Mouse (Mus musculus) hindbrain, embryonic 12.5 days (tissue): ENCODE measurements around the gene Ndufb6. TPM values are rescaled to one million over a fixed set of nuclear protein-coding genes. Genes with fewer than 3 reads are reported as not detected.
A peak's percentile ranks its signal among the peaks of the same experiment; 100 is the strongest.
"Not testable (repeated sequence)": the region's sequence is repeated elsewhere in the genome, so short reads cannot be mapped to it uniquely, and the experiment has no call there.

Source experiments
- ATAC-seq: fragments of 200-750 bp; cut with Nextera tagmentation; 2 replicates; pipeline ENCODE4 v1.8.0; 2017; ENCODE audit warnings: moderate TSS enrichment; ENCODE audit not compliant: low FRiP score
- H3K27ac ChIP-seq: fragments of 300-500 bp; sonication (generic); 2 replicates; pipeline ENCODE4 v1.5.1; 2016; ENCODE audit warnings: mild to moderate bottlenecking
- H3K27me3 ChIP-seq: fragments of 300-500 bp; sonication (generic); 2 replicates; pipeline ENCODE4 v1.6.1; 2016; ENCODE audit warnings: mild to moderate bottlenecking
- H3K36me3 ChIP-seq: fragments of 300-500 bp; sonication (generic); 2 replicates; pipeline ENCODE4 v1.6.1; 2016; ENCODE audit warnings: mild to moderate bottlenecking
- H3K4me1 ChIP-seq: fragments of 300-500 bp; sonication (generic); 2 replicates; pipeline ENCODE4 v1.6.1; 2016
- H3K4me2 ChIP-seq: fragments of 300-500 bp; sonication (generic); replicated peaks from 2 replicates; pipeline ENCODE4 v1.6.1; 2016; ENCODE audit warnings: mild to moderate bottlenecking
- H3K4me3 ChIP-seq: fragments of 300-500 bp; sonication (generic); 2 replicates; pipeline ENCODE4 v1.5.1; 2016; ENCODE audit warnings: mild to moderate bottlenecking
- H3K9ac ChIP-seq: fragments of 300-500 bp; sonication (generic); 2 replicates; pipeline ENCODE4 v1.6.1; 2016; ENCODE audit warnings: mild to moderate bottlenecking, moderate library complexity
- H3K9me3 ChIP-seq: fragments of 300-500 bp; sonication (generic); replicated peaks from 2 replicates; pipeline ENCODE4 v1.6.1; 2016; ENCODE audit warnings: mild to moderate bottlenecking
- WGBS: fragments of 180-500 bp; shearing (Covaris S2); methylation state at CpG from one replicate; pipeline ENCODE4 v1.1.7; 2016; 5-methylcytosine and 5-hydroxymethylcytosine counted together
- polyA plus RNA-seq: library from polyadenylated mRNA; unstranded; fragments of >200 nt; fragmentation: Nextera tagmentation; extraction: Ambion mirVana; gene quantifications from 2 replicates; pipeline ENCODE4 v1.2.1, GENCODE M21; 2016

Ndufb6 gene
- polyA plus RNA-seq, result 235 and 265 TPM in 2 replicates

- ATAC-seq, result peak; percentile 97
- Histone ChIP-seq H3K9me3 (no peaks in the 10 kb centered on the region), H3K36me3 (peaks cover 18% of the 10 kb centered on the region; the same call in 1 of the 2 replicates), H3K4me3 (peak within 1 kb of the TSS; percentile 93), H3K4me1 (peaks cover 14% of the 10 kb centered on the region), H3K27me3 (no peaks in the 10 kb centered on the region), H3K27ac (peak within 1 kb of the TSS; percentile 62; the same call in 1 of the 2 replicates), H3K4me2 (peak within 1 kb of the TSS; percentile 98), H3K9ac (peak within 1 kb of the TSS; percentile 82)
- under 1% methylated on average over 36 of the region's 36 CpGs for WGBS
Observed at GRCm38 (mm10) chr4:40279276-40279900, at the start of gene Ndufb6. Gene Ndufb6, minus strand, starts transcription at chr4:40279421.

DNA sequence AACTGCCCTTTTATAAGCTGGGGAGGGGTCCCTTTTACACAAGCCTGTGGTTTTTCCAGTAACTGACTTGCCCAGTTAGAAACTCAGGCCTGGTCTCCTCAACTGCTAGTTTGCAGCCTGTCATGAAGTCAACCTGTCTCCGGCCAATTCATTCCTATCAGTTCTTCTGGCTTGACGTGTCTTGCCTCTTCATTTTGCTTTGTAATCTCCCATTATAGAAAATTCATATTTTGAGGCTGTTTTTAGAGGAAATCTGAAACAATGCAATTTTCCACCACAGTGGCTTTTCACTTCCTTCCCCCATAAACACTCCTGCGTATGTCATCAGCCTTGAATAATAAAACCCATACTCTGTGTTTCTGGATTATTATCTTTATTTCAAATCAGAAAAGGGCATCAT is 47.9 kb upstream of the Ndufb6 start:
- no peak overlapping the region for H3K9ac ChIP-seq
- WGBS, result 93% methylated on average over 3 of the region's 3 CpGs
- no peaks in the 10 kb centered on the region for H3K36me3 ChIP-seq
- H3K4me2 ChIP-seq, result no peak overlapping the region
- H3K27ac ChIP-seq, result no peak overlapping the region
- H3K4me3 ChIP-seq, result no peak overlapping the region
- H3K27me3 ChIP-seq, result no peaks in the 10 kb centered on the region
- no peak for ATAC-seq
- H3K9me3 ChIP-seq, result no peaks in the 10 kb centered on the region
- H3K4me1 ChIP-seq, result no peaks in the 10 kb centered on the region

DNA sequence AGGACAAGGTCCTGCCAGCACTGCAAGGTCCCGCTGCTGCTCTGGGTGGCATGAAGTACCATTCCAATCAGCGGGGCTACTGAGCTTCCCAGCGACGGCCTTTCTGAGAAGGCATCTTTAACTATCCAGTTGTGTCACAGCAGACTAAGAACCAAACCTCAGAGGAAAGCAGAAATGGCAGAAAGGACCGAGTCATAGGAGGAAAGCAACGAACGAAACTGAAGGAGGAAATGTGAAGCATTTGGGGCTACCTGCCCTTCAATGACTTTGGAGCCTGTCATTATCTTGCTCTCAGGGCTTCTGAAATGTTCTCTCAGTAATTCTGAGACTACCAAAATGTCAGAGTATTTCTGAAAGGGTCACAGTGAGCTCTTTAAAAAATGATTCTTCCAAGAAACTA is 45.4 kb upstream of the Ndufb6 start:
- H3K27me3 ChIP-seq, result no peaks in the 10 kb centered on the region
- no peaks in the 10 kb centered on the region for H3K9me3 ChIP-seq
- no peak overlapping the region for H3K4me3 ChIP-seq
- ATAC-seq, result no peak
- H3K36me3 ChIP-seq, result no peaks in the 10 kb centered on the region
- H3K4me2 ChIP-seq, result no peak overlapping the region
- H3K9ac ChIP-seq, result no peak overlapping the region
- WGBS, result 85% methylated on average over 7 of the region's 7 CpGs
- no peaks in the 10 kb centered on the region for H3K4me1 ChIP-seq
- no peak overlapping the region for H3K27ac ChIP-seq

GRCm38 (mm10) chr4:40317404-40317803 is 38.2 kb upstream of the Ndufb6 start:
- Histone ChIP-seq H3K27ac (no peak overlapping the region), H3K27me3 (no peaks in the 10 kb centered on the region), H3K9me3 (no peaks in the 10 kb centered on the region), H3K4me1 (no peaks in the 10 kb centered on the region), H3K9ac (no peak overlapping the region), H3K4me3 (no peak overlapping the region), H3K36me3 (no peaks in the 10 kb centered on the region), H3K4me2 (no peak overlapping the region)
- ATAC-seq, result no peak
- 81% methylated on average over 3 of the region's 3 CpGs for WGBS

GRCm38 (mm10) chr4:40313026-40313425 is 33.8 kb upstream of the Ndufb6 start:
- H3K27me3 ChIP-seq, result no peaks in the 10 kb centered on the region
- H3K4me3 ChIP-seq, result no peak overlapping the region
- ATAC-seq, result no peak
- no peaks in the 10 kb centered on the region for H3K4me1 ChIP-seq
- no peaks in the 10 kb centered on the region for H3K9me3 ChIP-seq
- no peaks in the 10 kb centered on the region for H3K36me3 ChIP-seq
- no peak overlapping the region for H3K27ac ChIP-seq
- no peak overlapping the region for H3K9ac ChIP-seq
- 88% methylated on average over 6 of the region's 6 CpGs for WGBS
- H3K4me2 ChIP-seq, result no peak overlapping the region

DNA sequence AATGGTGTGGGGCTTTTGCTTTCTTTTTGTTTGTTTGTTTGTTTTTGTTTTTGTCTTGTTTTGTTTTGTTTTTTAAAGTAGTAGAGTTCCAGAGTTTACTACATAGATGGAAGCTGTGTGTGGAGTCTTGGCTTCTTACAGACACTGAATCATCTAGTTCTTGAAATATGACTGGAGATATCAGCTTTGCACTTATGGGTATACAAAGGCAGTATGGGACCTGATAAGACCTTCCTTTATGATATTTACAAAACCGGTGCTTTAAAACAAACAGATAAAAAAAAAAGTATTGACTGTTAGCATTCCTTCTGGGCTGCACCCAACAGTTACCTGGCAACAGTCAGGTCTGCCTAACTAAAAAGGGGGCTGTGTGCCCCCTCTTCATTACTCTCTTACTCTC is 33.0 kb upstream of the Ndufb6 start:
- H3K36me3 ChIP-seq, result no peaks in the 10 kb centered on the region
- no peak for ATAC-seq
- no peak overlapping the region for H3K4me2 ChIP-seq
- no peak overlapping the region for H3K27ac ChIP-seq
- H3K9me3 ChIP-seq, result no peaks in the 10 kb centered on the region
- 95% methylated on average over 1 of the region's 1 CpGs for WGBS
- no peak overlapping the region for H3K4me3 ChIP-seq
- no peaks in the 10 kb centered on the region for H3K4me1 ChIP-seq
- no peak overlapping the region for H3K9ac ChIP-seq
- no peaks in the 10 kb centered on the region for H3K27me3 ChIP-seq

DNA sequence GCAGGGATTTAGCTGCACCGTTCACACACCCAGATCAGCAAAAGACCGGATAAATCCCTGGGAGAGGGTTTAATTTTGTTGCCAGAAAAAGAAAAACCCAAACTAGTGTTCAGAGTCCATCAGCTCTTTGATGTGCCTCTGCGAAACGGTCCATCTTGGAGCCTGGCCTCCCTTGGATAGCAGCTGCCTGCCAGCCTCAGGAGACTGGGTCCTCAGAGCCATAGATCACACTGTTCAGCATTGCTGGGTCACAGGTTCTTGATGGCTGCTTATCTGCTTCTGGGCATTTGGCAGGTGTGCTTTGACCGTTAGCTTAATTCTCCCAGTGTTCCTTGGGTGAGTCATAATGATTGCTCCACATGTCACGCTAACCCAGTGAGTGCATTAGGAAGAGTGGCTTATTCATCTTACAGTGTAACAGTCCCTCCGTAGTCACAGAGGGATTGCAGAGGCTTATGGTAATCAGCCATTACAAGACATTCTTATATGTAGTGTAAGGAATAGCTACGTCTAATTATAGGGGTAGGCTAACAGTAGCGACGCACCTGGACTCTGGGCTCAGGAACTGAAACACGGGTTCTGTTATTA is 31.7 kb upstream of the Ndufb6 start:
- WGBS, result 81% methylated on average over 11 of the region's 11 CpGs
- Histone ChIP-seq H3K9ac (no peak overlapping the region), H3K4me1 (no peaks in the 10 kb centered on the region), H3K9me3 (no peaks in the 10 kb centered on the region), H3K4me2 (no peak overlapping the region), H3K27me3 (no peaks in the 10 kb centered on the region), H3K36me3 (no peaks in the 10 kb centered on the region), H3K4me3 (no peak overlapping the region), H3K27ac (no peak overlapping the region)
- ATAC-seq, result no peak

DNA sequence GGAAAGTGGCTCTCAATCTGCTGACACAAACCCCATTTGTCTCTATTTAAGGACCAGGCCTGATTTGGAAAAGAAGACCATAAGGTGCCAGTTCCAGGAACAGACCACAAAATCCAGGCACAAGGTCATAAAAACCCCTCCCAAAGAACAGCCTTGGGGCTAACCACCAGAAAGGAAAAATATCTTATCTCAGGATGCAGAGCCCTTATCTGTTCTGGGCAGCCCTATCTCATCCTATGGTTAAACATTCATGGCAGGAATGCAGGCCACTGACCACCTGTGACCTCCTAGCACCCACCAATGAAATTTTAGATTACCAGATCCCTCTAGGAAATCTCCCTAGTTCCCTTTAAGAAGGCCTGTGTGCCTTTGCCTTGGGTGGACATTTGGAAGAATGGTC is 30.5 kb upstream of the Ndufb6 start:
- H3K4me2 ChIP-seq, result no peak overlapping the region
- no peaks in the 10 kb centered on the region for H3K36me3 ChIP-seq
- no peak for ATAC-seq
- H3K4me1 ChIP-seq, result no peaks in the 10 kb centered on the region
- H3K9ac ChIP-seq, result no peak overlapping the region
- no peak overlapping the region for H3K4me3 ChIP-seq
- H3K9me3 ChIP-seq, result no peaks in the 10 kb centered on the region
- H3K27ac ChIP-seq, result no peak overlapping the region
- H3K27me3 ChIP-seq, result no peaks in the 10 kb centered on the region

DNA sequence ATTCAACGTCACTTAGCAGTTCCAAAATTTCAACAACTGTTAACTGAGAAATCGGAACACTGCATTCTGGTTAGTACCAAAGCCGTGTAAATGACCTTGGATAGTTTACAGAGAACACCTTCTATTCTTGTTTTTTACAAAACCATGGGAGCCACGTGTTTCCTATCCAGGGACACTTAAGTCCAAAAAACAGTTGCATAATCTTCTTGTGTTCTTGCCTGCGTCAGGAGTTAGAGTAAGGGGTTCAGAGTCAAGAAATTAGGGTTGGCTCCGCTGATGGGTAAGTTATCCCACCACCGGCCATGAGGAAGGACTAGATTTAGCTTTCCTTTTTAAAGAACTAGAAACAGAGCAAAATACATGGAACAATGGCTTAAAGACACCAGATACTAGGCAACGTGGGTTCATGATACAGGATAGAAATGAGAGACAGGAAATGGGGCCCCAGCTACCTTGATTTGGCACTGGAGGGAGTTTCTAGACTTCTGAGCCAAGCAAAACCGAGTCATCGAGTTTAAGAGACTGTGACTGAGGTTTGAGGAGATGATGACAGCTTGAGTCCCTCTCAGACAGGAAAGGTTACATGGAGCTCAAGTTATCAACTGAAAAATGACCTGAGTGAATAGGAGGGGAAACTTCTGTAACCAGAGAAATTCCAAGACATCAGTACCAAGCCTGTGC is 23.4 kb upstream of the Ndufb6 start:
- no peaks in the 10 kb centered on the region for H3K9me3 ChIP-seq
- H3K4me3 ChIP-seq, result no peak overlapping the region
- WGBS, result 82% methylated on average over 10 of the region's 10 CpGs
- no peak overlapping the region for H3K4me2 ChIP-seq
- H3K9ac ChIP-seq, result no peak overlapping the region
- H3K27ac ChIP-seq, result no peak overlapping the region
- H3K4me1 ChIP-seq, result no peaks in the 10 kb centered on the region
- no peaks in the 10 kb centered on the region for H3K36me3 ChIP-seq
- H3K27me3 ChIP-seq, result peaks cover 13% of the 10 kb centered on the region; the same call in 1 of the 2 replicates
- ATAC-seq, result no peak

GRCm38 (mm10) chr4:40301076-40301789 is 22.0 kb upstream of the Ndufb6 start:
- Histone ChIP-seq H3K27ac (no peak overlapping the region), H3K36me3 (no peaks in the 10 kb centered on the region), H3K4me3 (no peak overlapping the region), H3K9ac (no peak overlapping the region), H3K4me2 (peak overlapping the region; percentile 29; the same call in 1 of the 2 replicates), H3K4me1 (no peaks in the 10 kb centered on the region), H3K27me3 (peaks cover 13% of the 10 kb centered on the region; the same call in 1 of the 2 replicates), H3K9me3 (no peaks in the 10 kb centered on the region)
- WGBS, result 14% methylated on average over 16 of the region's 16 CpGs
- ATAC-seq, result peak; percentile 78; the same call in 1 of the 2 replicates

- 79% methylated on average over 5 of the region's 5 CpGs for WGBS
- no peak overlapping the region for H3K4me2 ChIP-seq
- no peak for ATAC-seq
Observed at GRCm38 (mm10) chr4:40299169-40299568, 19.9 kb upstream of the Ndufb6 start.

GRCm38 (mm10) chr4:40291511-40291910 is 12.3 kb upstream of the Ndufb6 start:
- 94% methylated on average over 11 of the region's 11 CpGs for WGBS
- not testable (repeated sequence) for H3K27me3 ChIP-seq

More at GRCm38 (mm10) chr4:40299169-40299568, 19.9 kb upstream of the Ndufb6 start:
- no peak overlapping the region for H3K4me3 ChIP-seq
- no peaks in the 10 kb centered on the region for H3K36me3 ChIP-seq
- H3K9me3 ChIP-seq, result peaks cover 3% of the 10 kb centered on the region; the same call in 1 of the 2 replicates
- H3K9ac ChIP-seq, result no peak overlapping the region
- H3K27me3 ChIP-seq, result peaks cover 13% of the 10 kb centered on the region; the same call in 1 of the 2 replicates
- no peaks in the 10 kb centered on the region for H3K4me1 ChIP-seq
- no peak overlapping the region for H3K27ac ChIP-seq

More at GRCm38 (mm10) chr4:40291511-40291910, 12.3 kb upstream of the Ndufb6 start:
- H3K9ac ChIP-seq, H3K4me2 ChIP-seq, ATAC-seq, H3K4me1 ChIP-seq, H3K9me3 ChIP-seq, H3K27ac ChIP-seq, H3K4me3 ChIP-seq, H3K36me3 ChIP-seq: not testable (repeated sequence)
